Mouse (Mus musculus) stomach, embryonic 14.5 days (tissue): Measurements from ENCODE around the gene Gm20388. TPM values are rescaled to one million over a fixed set of nuclear protein-coding genes. Genes with fewer than 3 reads are reported as not detected.

Experiments
- ATAC-seq: fragments of 200-750 bp; cut with Nextera tagmentation; 2 replicates; pipeline ENCODE4 v1.8.0; 2017; ENCODE audit warnings: low read depth, moderate TSS enrichment; ENCODE audit not compliant: insufficient number of reproducible peaks, insufficient read depth, low FRiP score
- H3K27ac ChIP-seq: fragments of 300-500 bp; sonication (generic); 2 replicates; pipeline ENCODE4 v1.5.1; 2014; ENCODE audit warnings: mild to moderate bottlenecking, low read length, moderate library complexity, mixed read lengths
- H3K27me3 ChIP-seq: fragments of 300-500 bp; sonication (generic); 2 replicates; pipeline ENCODE4 v1.6.1; 2014; ENCODE audit warnings: low read length, control low read depth, mixed read lengths; ENCODE audit not compliant: control insufficient read depth, insufficient read depth
- H3K36me3 ChIP-seq: fragments of 300-500 bp; sonication (generic); 2 replicates; pipeline ENCODE4 v1.6.1; 2014; ENCODE audit warnings: mild to moderate bottlenecking, control low read depth, low read length, moderate library complexity, mixed read lengths; ENCODE audit not compliant: control insufficient read depth, insufficient read depth
- H3K4me1 ChIP-seq: fragments of 300-500 bp; sonication (generic); 2 replicates; pipeline ENCODE4 v1.6.1; 2014; ENCODE audit warnings: low read length, control low read depth, mixed read lengths; ENCODE audit not compliant: control insufficient read depth, insufficient read depth
- H3K4me2 ChIP-seq: fragments of 300-500 bp; sonication (generic); replicated peaks from 2 replicates; pipeline ENCODE4 v1.6.1; 2014; ENCODE audit warnings: low read depth, low read length, control low read depth
- H3K4me3 ChIP-seq: fragments of 300-500 bp; sonication (generic); 2 replicates; pipeline ENCODE4 v1.5.1; 2014; ENCODE audit warnings: low read depth, low read length, control low read depth
- H3K9ac ChIP-seq: fragments of 300-500 bp; sonication (generic); replicated peaks from 2 replicates; pipeline ENCODE4 v1.6.1; 2014; ENCODE audit warnings: low read depth, mild to moderate bottlenecking, control low read depth, low read length, moderate library complexity, mixed read lengths
- H3K9me3 ChIP-seq: fragments of 300-500 bp; sonication (generic); 2 replicates; pipeline ENCODE4 v1.6.1; 2016; ENCODE audit warnings: low read depth, low read length, control low read depth; ENCODE audit not compliant: control insufficient read depth
- WGBS: fragments of 180-500 bp; shearing (Covaris S2); extraction: QIAGEN DNeasy Blood & Tissue Kit; methylation state at CpG from one replicate; pipeline ENCODE4 v1.1.7; 2014; 5-methylcytosine and 5-hydroxymethylcytosine counted together
- polyA plus RNA-seq: library from polyadenylated mRNA; unstranded; fragments of >200 nt; fragmentation: Nextera tagmentation; extraction: Ambion mirVana; gene quantifications from 2 replicates; pipeline ENCODE4 v1.2.1, GENCODE M21; 2014

Gene Gm20388
- polyA plus RNA-seq, 1 experiment from 2014 or later, result 11.4 TPM

- WGBS, result 77% methylated on average over 7 of the region's 7 CpGs
- H3K9me3 ChIP-seq, result no peaks in the 10 kb centered on the region
- H3K27me3 ChIP-seq, result no peaks in the 10 kb centered on the region
- no peak overlapping the region for H3K9ac ChIP-seq
- no peak overlapping the region for H3K4me3 ChIP-seq
- no peak overlapping the region for H3K27ac ChIP-seq
- no peak overlapping the region for H3K4me2 ChIP-seq
- no peaks in the 10 kb centered on the region for H3K4me1 ChIP-seq
- ATAC-seq, result no peak
- H3K36me3 ChIP-seq, result no peaks in the 10 kb centered on the region
These were observed 4195.9 kb downstream of the Gm20388 start for GRCm38 (mm10) chr8:124106328-124107195.

GRCm38 (mm10) chr8:124113108-124113507 lies 4202.5 kb downstream of the Gm20388 start:
- ATAC-seq, result no peak
- H3K27ac ChIP-seq, result no peak overlapping the region

GRCm38 (mm10) chr8:124125241-124125640 lies 4214.6 kb downstream of the Gm20388 start:
- Histone ChIP-seq H3K9ac (no peak overlapping the region), H3K4me3 (no peak overlapping the region), H3K4me1 (no peaks in the 10 kb centered on the region), H3K9me3 (peaks cover 5% of the 10 kb centered on the region; the same call in 1 of the 2 replicates), H3K36me3 (no peaks in the 10 kb centered on the region), H3K27ac (no peak overlapping the region), H3K27me3 (no peaks in the 10 kb centered on the region), H3K4me2 (no peak overlapping the region)
- 96% methylated on average over 20 of the region's 20 CpGs for WGBS
- ATAC-seq, result no peak

More at GRCm38 (mm10) chr8:124113108-124113507, 4202.5 kb downstream of the Gm20388 start:
- Histone ChIP-seq H3K9me3 (peaks cover 5% of the 10 kb centered on the region; the same call in 1 of the 2 replicates), H3K4me3 (no peak overlapping the region), H3K36me3 (no peaks in the 10 kb centered on the region), H3K4me2 (no peak overlapping the region), H3K4me1 (no peaks in the 10 kb centered on the region), H3K27me3 (no peaks in the 10 kb centered on the region), H3K9ac (no peak overlapping the region)
- WGBS, result 61% methylated on average over 10 of the region's 10 CpGs

- WGBS, result 75% methylated on average over 5 of the region's 5 CpGs
- Histone ChIP-seq H3K4me1 (0 out of 2 replicates have a peak, but pooled peaks cover 5% of the 10 kb centered on the region), H3K4me3 (no peak overlapping the region), H3K9ac (no peak overlapping the region), H3K9me3 (no peaks in the 10 kb centered on the region), H3K4me2 (no peak overlapping the region), H3K36me3 (no peaks in the 10 kb centered on the region), H3K27ac (no peak overlapping the region), H3K27me3 (no peaks in the 10 kb centered on the region)
- no peak for ATAC-seq
These were observed 4226.6 kb downstream of the Gm20388 start for GRCm38 (mm10) chr8:124137261-124137660.

- Histone ChIP-seq H3K4me3 (no peak overlapping the region), H3K27ac (no peak overlapping the region), H3K36me3 (no peaks in the 10 kb centered on the region), H3K9me3 (no peaks in the 10 kb centered on the region), H3K4me2 (no peak overlapping the region), H3K4me1 (0 out of 2 replicates have a peak, but pooled peaks cover 5% of the 10 kb centered on the region), H3K27me3 (no peaks in the 10 kb centered on the region), H3K9ac (no peak overlapping the region)
- 59% methylated on average over 11 of the region's 11 CpGs for WGBS
- ATAC-seq, result no peak
These were observed 4229.7 kb downstream of the Gm20388 start for GRCm38 (mm10) chr8:124140211-124140790.

GRCm38 (mm10) chr8:124140868-124141431 lies 4230.3 kb downstream of the Gm20388 start:
- no peaks in the 10 kb centered on the region for H3K9me3 ChIP-seq
- no peak overlapping the region for H3K9ac ChIP-seq
- no peak overlapping the region for H3K4me2 ChIP-seq
- H3K27ac ChIP-seq, result no peak overlapping the region
- H3K4me1 ChIP-seq, result 0 out of 2 replicates have a peak, but pooled peaks cover 5% of the 10 kb centered on the region
- H3K27me3 ChIP-seq, result no peaks in the 10 kb centered on the region
- no peak for ATAC-seq
- 65% methylated on average over 20 of the region's 20 CpGs for WGBS
- no peaks in the 10 kb centered on the region for H3K36me3 ChIP-seq
- H3K4me3 ChIP-seq, result no peak overlapping the region

- 0 out of 2 replicates have a peak, but pooled peaks cover 5% of the 10 kb centered on the region for H3K4me1 ChIP-seq
- H3K36me3 ChIP-seq, result no peaks in the 10 kb centered on the region
- no peaks in the 10 kb centered on the region for H3K27me3 ChIP-seq
- H3K4me2 ChIP-seq, result no peak overlapping the region
- H3K9me3 ChIP-seq, result no peaks in the 10 kb centered on the region
- H3K9ac ChIP-seq, result no peak overlapping the region
- ATAC-seq, result no peak
- WGBS, result 74% methylated on average over 9 of the region's 9 CpGs
- no peak overlapping the region for H3K27ac ChIP-seq
- no peak overlapping the region for H3K4me3 ChIP-seq
These were observed 4231.2 kb downstream of the Gm20388 start for GRCm38 (mm10) chr8:124141681-124142391.

- H3K27ac ChIP-seq, result no peak overlapping the region
- H3K27me3 ChIP-seq, result no peaks in the 10 kb centered on the region
- no peak for ATAC-seq
- H3K9me3 ChIP-seq, result no peaks in the 10 kb centered on the region
- H3K4me2 ChIP-seq, result no peak overlapping the region
- no peak overlapping the region for H3K9ac ChIP-seq
- H3K4me3 ChIP-seq, result no peak overlapping the region
- 0 out of 2 replicates have a peak, but pooled peaks cover 5% of the 10 kb centered on the region for H3K4me1 ChIP-seq
- H3K36me3 ChIP-seq, result no peaks in the 10 kb centered on the region
- WGBS, result 58% methylated on average over 5 of the region's 5 CpGs
These were observed 4232.4 kb downstream of the Gm20388 start for GRCm38 (mm10) chr8:124143003-124143402.
